Mouse (Mus musculus): ENCODE measurements around the gene Kcnk12.
A peak's percentile ranks its signal among the peaks of the same experiment; 100 is the strongest.

The Kcnk12 gene

DNA sequence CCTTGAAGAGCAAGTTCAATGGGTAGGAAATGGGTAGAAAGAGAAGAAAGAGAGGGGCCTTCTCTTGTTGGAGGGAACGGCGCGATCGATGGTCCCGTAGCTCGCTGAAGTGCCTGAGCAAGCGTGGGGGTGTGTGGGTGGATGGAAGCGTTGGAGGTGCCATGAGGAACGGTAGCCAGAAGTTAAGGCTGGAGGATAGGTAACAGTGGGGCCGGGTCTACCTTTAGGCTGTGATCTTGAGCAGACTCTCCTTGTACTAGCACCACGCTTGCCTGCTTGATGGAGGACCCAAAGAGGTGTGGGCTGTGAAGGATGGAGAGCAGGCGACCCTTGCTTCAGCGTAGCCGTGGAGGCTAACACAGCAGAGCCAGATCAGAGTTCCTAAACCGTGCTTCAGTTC, 12.1 kb downstream of the Kcnk12 start:
- no peak for DNase-seq (ENCODE audit: low read depth, low spot score)

DNA sequence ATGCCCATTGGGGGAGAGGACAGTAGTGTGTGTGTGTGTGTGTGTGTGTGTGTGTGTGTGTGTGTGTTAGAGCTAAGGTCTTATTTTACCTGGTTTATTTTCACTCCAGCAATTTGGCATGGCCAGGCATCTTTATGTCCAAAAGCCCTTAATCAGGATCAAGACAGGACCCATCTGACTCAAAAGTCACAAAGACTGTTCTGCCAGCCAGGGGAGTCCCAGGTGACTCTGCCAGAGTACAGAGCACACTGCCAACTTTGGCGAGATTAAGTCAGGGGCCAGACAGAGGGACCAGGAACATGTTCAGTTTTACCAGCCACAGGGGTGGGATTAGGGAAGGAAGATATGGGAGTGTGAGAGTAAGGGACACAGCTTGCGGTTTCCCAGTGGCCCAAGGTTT, 12.9 kb downstream of the Kcnk12 start:
- no peak for DNase-seq (ENCODE audit: low read depth, low spot score)

DNA sequence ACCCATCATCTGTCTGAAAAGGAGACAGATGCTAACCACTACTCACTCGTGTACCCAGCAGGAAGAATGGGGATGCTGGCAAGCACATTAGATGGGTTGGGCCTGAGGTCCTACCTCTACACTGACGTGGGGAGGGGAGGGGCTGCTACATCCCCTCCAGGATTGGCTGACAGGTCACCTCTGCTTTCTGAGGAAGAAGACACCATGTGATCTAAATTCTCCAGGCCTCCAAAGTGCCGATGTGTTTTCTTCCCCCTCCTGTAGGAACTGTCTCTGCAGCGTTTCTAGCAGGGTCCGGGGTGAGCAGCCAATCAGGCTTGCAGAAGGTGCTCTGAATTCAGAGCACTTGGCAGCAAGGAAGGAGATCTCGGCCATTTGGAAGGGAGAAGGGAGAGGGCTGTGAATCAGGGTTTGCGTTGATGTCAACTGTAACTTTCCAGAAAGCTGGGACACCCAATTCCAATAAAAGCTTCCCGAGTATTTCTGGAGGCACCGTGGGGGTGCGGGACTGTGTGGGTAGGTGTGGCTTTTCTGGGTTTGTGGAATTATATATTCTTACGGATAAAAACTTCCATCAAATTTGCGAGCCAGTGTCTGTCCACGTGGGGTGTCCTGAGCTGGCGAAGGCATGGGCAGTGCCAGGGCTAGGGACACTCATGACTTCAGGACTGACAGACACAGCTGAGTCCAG, 13.5 kb downstream of the Kcnk12 start:
- no peak for DNase-seq (ENCODE audit: low read depth, low spot score)

DNA sequence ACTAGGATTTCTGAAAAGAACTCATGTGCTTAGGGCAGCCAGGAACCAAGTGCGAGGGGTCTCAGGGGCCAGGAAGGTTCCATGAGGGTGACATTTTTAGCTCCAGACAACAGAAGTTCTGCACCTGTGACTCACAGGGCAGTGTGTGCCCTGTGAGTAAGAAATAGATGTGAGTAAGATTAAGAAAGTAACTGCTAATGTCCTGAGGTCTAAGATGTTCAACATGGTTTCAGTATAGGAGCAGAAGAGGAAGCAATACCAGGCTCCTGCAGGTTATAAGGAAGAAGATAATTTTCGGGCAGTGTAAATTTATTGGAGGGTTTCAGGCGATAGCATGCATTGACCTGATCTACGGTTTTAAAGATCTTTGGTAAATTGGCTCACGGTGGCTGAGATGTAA, 16.6 kb downstream of the Kcnk12 start:
- DNase-seq (ENCODE audit: low read depth, low spot score), result no peak

DNA sequence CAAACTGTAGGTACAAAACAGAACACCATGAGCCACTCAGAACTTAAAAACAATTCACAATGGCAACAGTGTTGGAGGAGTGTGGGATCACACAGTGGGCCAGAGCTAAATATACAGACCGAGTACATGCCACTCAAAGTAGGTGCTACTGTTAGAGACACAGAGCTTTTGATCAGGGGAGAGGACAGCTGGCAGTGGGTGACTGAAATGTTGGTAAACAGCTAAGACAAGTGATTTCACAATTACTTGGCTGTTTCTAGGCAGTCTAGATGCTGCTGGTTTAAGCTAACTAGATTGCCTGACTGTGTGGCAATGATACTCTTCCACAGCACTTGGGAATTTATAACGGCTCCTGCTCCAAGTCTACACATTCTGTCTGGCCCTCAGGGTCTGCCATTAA, 17.6 kb downstream of the Kcnk12 start:
- DNase-seq (ENCODE audit: low read depth, low spot score), result no peak

DNA sequence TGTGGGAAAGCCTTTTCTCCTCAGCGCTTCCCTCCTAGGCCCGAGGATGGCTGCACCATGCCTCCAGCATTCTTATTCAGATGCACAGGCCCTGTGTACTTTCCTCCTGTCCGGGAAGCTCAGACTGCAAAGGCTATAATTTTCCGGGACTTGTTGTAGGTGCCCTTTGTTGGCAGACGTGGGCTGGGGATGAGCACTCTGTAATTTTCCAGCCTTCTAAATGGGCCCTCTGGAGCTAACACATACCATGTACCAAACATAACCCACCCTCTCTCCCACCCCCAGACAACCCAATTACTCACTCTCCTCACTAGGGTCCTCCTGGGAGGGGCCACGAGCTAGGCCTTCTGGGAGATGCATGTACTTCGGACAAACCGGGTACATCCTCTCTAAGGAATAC, 22.8 kb downstream of the Kcnk12 start:
- DNase-seq (ENCODE audit: low read depth, low spot score), result no peak

DNA sequence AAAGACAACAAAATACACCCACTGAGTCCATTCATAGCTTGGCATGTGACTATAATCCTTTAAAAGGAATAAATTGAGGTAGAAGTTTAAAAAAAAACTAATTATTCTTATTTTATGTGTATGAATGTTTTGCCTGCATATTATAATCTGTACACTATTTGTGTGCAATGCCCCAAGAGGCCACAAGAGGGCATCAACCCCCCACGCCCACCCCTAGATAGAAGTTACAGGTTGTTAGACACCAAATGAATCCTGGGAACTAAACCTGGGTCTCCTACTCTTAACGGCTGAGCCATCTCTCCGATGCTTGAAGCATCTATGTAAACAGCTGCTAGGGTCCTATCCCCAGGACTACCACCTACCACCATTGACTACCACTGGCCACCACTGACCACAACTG, 24.6 kb downstream of the Kcnk12 start:
- peak; percentile 11 for DNase-seq (ENCODE audit: low read depth, low spot score)

DNA sequence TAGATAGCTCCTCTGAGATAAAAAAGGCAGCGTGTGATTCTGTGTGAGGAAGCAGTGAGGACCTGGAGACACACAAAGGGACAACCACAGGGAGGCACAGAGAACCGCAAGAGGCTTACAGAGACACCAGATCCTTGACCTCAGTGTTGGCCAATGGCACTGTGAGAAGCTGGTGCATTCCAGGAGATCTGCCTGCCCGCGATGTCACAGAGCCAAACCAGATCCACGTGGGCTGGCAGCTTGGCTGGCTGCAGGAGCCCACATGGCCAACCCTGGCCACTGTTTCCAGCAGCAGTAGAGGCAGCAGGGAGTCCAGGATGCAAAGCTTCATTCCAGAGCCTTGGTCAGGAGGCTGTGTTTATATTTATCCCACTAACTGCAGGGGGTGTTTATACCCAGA, 27.0 kb downstream of the Kcnk12 start:
- no peak for DNase-seq (ENCODE audit: low read depth, low spot score)

DNA sequence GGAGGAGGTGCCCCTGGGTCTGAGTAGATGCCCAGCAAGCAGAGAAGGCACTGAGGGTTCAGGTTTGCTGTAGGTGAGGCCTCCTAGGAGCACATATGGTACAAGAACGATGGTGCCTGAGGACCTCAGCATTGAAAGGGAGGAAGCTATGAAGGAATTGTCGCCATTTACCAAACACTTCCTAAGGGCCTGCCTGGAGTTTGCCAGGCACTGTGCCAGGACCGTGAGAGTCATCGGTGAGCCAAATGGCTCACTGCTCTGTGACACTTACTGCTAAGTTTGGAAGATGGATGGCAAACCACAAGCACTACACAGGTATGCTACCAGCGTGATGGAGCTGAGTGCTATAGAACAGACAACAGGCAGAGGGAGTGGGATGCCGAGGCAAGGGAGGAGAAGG, 30.9 kb downstream of the Kcnk12 start:
- DNase-seq (ENCODE audit: low read depth, low spot score), result no peak

DNA sequence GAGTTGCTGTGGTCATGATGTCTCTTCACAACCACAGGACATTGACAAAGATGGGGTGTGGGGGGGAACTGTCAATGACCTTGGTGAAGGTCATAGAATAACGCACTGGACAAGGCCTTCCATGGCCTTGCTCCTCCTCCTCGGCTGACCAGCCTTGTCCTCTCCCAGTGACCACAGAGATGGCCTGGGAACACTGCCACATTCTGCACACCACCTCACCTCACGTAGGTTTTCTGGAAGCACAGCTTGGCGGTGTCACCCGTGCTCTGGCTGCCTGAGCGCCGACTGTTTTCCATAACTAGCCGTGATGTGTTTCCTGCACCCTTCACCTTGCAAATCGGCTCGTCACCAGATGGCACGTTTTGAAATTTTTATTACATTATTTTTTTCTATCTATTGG, 32.8 kb downstream of the Kcnk12 start:
- DNase-seq (ENCODE audit: low read depth, low spot score), result no peak

DNA sequence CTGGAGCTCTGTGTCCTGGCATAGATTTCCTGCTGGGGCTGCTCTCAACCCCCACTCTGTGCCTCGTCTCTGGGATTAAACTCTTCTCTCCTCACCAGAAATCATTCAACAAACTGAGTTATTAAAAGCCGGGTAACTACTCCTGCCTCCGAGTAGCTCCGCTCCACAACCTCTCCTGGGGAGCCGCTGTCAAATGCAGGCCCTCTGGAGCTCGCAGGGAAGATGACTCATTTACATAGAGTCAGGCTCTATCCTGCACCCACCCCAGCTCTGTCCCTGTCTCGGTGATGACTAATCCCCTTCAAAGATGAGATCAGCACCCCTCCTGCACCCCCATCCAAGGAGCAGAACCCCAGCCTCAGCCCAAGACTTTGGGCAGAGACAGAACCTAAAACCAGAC, 34.6 kb downstream of the Kcnk12 start:
- no peak for DNase-seq (ENCODE audit: low read depth, low spot score)

DNA sequence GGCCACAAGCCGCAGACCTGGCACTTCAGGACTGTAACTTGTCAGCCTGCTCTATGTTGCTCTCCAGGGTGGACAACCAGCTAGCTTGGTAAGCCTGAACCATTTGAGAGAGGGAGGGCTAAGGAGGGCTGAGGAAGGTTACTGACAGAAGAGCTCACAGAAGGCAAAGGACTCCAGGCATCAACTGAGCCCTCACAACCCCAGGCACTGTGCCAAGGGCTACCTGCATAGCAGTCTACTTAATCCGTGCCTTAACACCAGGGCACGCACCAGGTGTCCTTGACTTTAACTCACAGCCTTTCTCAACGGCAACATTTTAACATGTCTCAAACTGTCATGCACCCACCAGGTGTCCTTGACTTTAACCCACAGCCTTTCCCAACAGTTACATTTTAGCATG, 37.5 kb downstream of the Kcnk12 start:
- no peak for DNase-seq (ENCODE audit: low read depth, low spot score)

DNA sequence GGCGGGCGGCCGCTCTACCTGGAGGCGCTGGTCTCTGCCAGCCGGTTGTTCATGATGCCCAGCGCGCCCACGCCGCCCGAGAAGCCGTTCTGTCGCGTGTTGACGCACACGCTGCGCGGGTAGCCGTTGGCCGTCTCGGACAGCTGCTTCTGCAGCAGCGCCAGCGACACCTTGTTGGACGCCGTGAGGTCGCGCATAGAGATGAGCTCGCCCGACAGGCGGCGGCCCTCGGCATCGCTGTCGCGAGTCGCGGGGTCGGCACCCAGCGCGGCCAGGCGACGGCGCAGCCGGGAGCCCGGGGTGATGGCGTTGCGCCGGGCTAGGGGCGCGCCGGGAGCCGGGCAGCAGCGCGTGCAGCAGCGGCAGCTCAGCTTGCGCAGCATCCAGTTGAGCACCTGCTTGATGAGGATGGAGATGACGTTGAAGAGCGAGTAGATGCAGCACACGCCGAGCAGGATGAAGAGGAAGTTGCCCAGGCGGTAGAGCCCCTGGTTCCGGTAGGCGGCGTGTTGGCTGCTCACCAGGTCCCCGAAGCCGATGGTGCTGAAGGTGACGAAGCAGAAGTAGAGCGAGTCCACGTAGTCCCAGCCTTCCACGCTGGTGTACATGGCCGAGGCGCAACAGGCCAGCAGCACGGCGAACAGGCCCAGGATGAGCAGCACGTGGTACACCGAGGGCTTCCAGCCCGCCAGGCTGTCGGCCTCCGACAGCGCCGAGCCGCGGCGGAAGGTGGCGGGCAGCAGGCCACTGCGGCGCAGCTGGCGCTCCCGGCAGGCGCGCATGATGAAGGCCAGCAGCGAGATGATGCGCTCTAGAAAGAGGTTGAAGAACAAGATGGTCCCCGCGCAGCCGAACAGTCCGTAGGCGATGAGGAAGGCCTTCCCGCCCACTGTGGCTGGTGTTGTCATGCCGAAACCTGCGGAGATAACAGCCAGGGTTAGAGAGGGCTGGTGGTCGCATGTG, 51.6 kb downstream of the Kcnk12 start:
- DNase-seq (ENCODE audit: low read depth, low spot score), result peak; percentile 51

DNA sequence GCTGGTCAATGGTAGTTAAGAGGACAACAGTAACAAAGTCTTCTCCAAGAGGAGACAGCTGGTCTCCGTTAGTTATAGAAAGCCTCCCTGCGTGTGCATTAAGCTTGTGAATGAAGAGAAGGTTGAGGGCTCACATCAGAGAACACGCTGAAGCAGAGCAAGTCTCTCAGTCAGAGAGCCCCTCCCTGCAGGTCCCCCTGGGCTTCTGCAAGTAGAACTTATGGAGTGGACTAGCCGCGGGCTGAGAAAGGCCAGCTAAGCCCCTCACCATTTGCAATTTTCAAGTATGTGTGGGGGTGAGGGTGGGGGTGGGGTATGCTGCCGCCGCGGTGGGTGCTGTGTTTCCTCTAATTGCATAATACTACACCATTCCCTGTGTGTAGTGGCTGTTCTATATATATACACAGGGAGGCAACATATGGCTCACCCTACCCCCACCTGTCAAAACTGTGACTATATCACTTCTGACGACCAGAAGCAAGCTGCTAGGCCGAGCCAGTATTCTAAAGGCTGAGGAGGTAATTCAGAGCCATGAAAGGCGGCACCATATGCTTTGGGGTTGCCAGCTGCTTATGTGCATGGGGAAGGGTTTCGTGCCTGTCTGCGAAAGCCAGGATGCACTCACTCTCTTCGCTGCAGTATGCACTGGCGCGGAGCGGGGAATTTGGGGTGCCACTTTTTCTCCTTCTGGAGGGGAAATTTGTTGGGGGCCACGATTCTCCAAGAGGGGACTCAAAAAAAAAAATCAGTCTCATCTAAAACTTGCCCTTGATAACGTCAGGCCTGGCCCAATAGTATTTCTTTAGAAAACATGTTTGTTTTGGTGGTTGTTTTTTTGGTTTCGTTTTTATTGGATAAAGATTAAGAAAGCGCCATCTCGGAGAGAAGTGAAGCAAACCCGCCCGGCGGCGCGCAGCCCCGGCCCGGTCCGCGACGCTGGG, 52.5 kb downstream of the Kcnk12 start:
- no peak for DNase-seq (ENCODE audit: low read depth, low spot score)

DNA sequence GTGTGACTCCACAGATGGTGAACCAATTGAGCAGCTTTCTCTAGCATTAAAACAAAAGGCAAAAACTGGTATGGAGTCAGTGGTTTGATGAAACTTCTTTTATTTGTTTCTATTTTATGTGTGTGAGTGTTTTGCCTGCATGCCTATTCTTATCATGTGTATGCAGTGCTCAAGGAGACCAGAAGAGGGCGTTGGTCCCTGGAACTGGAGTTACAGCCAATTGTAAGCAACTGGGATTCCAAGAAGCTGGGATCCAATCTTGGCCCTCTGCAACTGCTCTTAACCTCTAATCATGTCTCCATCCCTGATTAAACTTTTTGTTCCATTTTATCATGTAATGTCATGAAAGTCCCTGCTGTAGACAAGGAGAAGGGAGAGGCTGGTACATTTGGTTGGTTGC, 58.0 kb downstream of the Kcnk12 start:
- DNase-seq (ENCODE audit: low read depth, low spot score), result no peak

DNA sequence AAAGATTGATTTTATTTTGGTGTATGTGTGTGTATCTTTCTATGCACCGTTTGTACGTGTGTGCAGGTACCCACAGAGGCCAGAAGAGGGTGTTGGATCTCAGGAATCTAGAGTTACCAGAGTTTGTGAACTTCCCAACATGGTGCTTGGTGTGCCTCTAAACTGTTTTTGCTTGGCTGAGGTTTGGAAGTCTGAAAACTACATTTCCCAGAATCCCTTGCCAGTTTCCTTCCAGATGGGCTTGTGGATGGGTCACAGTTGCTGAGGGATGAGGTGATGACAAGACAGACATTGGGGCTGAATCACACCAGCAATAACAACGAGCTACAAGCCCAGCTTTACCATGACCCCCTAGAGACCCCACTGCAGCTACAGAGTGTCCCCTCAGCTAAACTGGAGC, 60.6 kb downstream of the Kcnk12 start:
- no peak for DNase-seq (ENCODE audit: low read depth, low spot score)

DNA sequence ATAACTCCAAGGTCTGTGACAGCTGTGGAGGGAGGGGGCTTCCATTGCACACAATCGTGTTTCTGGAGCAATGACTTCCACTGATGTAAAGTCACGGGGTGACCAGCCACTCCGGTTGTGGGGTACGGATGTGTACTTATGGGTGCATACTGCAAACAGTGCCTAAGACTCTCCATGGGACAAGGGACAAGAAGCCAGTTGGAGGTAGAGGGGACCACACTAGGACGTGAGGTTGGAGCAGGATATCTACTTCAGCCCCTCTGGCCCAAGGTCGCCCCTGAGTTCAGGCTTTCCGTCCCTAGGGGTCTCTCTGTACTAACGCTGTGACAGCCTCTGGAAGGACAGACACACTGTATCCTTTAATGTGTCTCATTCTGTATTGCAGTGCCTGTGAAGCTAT, 63.3 kb downstream of the Kcnk12 start:
- no peak for DNase-seq (ENCODE audit: low read depth, low spot score)

DNA sequence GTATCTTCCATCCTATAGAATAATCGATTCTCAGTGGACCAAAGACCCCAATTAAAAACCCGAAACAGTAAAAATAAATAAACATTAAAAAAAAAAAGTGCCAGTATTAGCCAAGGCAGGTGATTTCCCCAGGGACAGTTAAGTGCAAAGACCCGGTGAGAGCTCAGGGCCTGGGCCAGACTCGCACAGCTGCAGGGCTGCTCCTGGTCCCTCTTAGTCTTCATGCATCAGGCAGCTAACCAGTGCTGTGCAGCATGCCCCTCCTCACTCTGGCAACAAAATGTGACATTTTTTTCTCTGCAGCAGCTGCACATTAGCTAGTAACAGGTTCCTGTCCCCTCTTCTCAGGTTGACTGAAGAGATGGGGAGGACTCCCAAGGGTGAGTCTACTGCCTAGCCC, 65.8 kb downstream of the Kcnk12 start:
- DNase-seq (ENCODE audit: low read depth, low spot score), result no peak

DNA sequence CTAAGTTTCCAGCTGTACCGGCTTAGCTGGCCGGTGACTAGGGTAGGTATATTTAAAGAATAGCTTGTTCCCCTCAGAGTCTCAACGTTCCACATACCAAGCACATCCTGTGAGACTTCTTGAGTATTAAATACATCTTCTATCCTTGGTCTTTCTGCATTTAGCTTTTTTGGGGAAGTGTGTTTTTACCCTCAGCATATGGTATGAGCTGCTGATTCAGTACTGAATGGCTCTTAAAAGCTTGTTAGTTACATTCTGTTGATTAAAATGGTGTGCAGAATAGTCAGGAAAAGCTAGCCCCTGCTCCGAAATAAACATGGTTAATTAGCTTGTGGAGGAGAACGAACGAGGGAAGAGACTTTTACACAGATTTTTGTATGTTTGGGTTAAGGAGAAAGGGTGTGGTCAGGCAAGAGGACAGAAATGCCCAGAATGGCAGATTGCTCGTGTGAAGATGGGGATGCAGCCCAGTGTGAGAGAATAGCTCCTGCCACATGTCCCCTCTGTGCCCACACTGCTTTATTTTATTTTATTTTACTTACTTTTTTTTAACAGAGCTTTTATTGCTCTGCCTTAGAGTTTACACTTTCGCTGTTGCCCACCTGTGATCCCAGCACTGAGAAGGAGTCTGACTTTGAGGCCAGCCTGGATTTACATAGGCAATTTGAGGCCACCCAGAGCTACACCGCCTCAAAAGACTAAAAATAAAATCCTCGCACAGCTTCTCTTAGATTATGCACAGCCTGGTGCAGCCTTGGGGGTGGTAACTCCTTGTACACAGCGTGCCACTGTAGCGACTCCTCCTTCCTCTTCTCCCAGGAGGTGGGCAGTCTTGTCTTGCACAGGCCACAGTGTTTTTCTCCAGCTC, 71.1 kb downstream of the Kcnk12 start:
- DNase-seq (ENCODE audit: low read depth, low spot score), result no peak

DNA sequence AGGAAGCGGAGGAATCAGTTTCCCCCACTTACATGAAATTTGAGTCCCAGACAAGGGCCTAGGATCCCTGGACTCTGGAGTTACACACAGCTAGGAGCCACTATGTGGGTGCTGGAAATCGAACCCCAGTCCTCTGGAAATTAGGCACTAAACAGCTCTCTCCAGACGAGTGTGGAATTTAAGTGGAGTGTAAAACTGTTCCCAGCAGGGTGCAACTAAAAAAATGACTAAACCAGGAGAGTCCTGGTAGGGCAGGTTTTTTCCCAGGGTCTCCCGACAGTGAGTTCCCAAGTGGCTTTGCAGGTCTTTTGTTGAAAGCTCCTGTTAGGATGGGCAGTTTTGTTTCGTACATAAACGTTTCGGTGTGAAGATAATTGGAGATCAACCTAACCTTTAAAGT, 73.1 kb downstream of the Kcnk12 start:
- no peak for DNase-seq (ENCODE audit: low read depth, low spot score)

DNA sequence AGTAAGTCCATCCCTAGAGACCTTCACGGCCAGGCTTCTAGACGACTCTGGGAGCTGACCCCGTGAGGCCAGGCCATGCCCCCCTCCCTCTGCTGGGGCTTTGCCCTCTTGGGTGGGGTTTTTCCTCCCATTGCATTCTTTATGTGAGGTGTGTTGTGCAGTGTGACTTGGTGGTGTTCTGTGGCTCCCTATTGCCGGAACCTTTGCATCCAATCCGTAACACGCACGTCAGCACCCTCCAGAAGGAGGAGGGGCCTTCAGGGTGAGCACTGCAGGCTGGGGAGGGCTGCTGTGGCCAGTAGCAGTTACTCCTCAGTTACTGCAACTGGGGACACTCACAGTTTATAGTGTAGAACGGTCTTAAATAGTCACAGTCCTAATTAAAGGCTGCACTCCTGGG, 97.7 kb downstream of the Kcnk12 start:
- DNase-seq (ENCODE audit: low read depth, low spot score), result no peak

Measured in CD4-positive helper T cell, adult 2 months (primary cell).